Mouse (Mus musculus) midbrain, postnatal 0 days (tissue): ENCODE measurements around the gene Patj. TPM values are rescaled to one million over a fixed set of nuclear protein-coding genes. Genes with fewer than 3 reads are reported as not detected.
"Not testable (repeated sequence)": the region's sequence is repeated elsewhere in the genome, so short reads cannot be mapped to it uniquely, and the experiment has no call there.

ENCODE experiments used
- ATAC-seq: fragments of 200-750 bp; cut with Nextera tagmentation; 2 replicates; pipeline ENCODE4 v1.8.0; 2017; ENCODE audit warnings: moderate number of reproducible peaks, mild to moderate bottlenecking, moderate TSS enrichment, moderate library complexity; ENCODE audit not compliant: low FRiP score
- DNase-seq: peaks from one replicate; pipeline ENCODE4 v3.0.0-alpha.2; 2015; ENCODE audit warnings: low spot score
- H3K27ac ChIP-seq: fragments of 300-500 bp; sonication (generic); 2 replicates; pipeline ENCODE4 v1.5.1; 2014; ENCODE audit warnings: low read depth, mild to moderate bottlenecking, low read length, mixed read lengths
- H3K27me3 ChIP-seq: fragments of 300-500 bp; sonication (generic); 2 replicates; pipeline ENCODE4 v1.6.1; 2014; ENCODE audit warnings: low read length, control low read depth, mixed read lengths; ENCODE audit not compliant: insufficient read depth
- H3K36me3 ChIP-seq: fragments of 300-500 bp; sonication (generic); 2 replicates; pipeline ENCODE4 v1.6.1; 2014; ENCODE audit warnings: low read length, control low read depth, mixed read lengths; ENCODE audit not compliant: insufficient read depth
- H3K4me1 ChIP-seq: fragments of 300-500 bp; sonication (generic); 2 replicates; pipeline ENCODE4 v1.6.1; 2014; ENCODE audit warnings: mild to moderate bottlenecking, control low read depth, antibody characterized with exemption, low read length, mixed read lengths; ENCODE audit not compliant: insufficient read depth
- H3K4me2 ChIP-seq: fragments of 300-500 bp; sonication (generic); 2 replicates; pipeline ENCODE4 v1.6.1; 2014; ENCODE audit warnings: low read depth, mild to moderate bottlenecking, low read length, mixed read lengths; ENCODE audit not compliant: poor library complexity, severe bottlenecking
- H3K4me3 ChIP-seq: fragments of 300-500 bp; sonication (generic); 2 replicates; pipeline ENCODE4 v1.5.1; 2014; ENCODE audit warnings: low read depth, mild to moderate bottlenecking, low read length, moderate library complexity
- H3K9ac ChIP-seq: fragments of 300-500 bp; sonication (generic); replicated peaks from 2 replicates; pipeline ENCODE4 v1.6.1; 2014; ENCODE audit warnings: mild to moderate bottlenecking, low read length, moderate library complexity, mixed read lengths; ENCODE audit not compliant: poor library complexity, severe bottlenecking
- H3K9me3 ChIP-seq: fragments of 300-500 bp; sonication (generic); 2 replicates; pipeline ENCODE4 v1.6.1; 2016; ENCODE audit warnings: low read length, control low read depth
- CTCF ChIP-seq: IDR thresholded peaks from 2 replicates; pipeline ENCODE4 v1.5.1; 2016; ENCODE audit warnings: antibody characterized with exemption, mild to moderate bottlenecking
- WGBS: fragments of 180-500 bp; shearing (Covaris S2); extraction: QIAGEN DNeasy Blood & Tissue Kit; methylation state at CpG from one replicate; pipeline ENCODE4 v1.1.7; 2014; 5-methylcytosine and 5-hydroxymethylcytosine counted together
- polyA plus RNA-seq: library from polyadenylated mRNA; unstranded; fragments of >200 nt; fragmentation: Nextera tagmentation; extraction: Ambion mirVana; gene quantifications from 2 replicates; pipeline ENCODE4 v1.2.1, GENCODE M21; 2015
- total RNA-seq: library from RNA; depleted of rRNA; stranded (reverse); fragments of >200 nt; gene quantifications from 2 replicates; pipeline ENCODE4 v1.2.3, GENCODE M21; 2014

Patj gene
- total and polyA plus RNA-seq, 2 experiments from 2014 or later = 6.9 to 16.9 TPM

- Histone ChIP-seq H3K4me1 (no peaks in the 10 kb centered on the region), H3K36me3 (no peaks in the 10 kb centered on the region), H3K27me3 (no peaks in the 10 kb centered on the region), H3K9me3 (no peaks in the 10 kb centered on the region), H3K27ac (no peak overlapping the region), H3K9ac (no peak overlapping the region), H3K4me2 (no peak overlapping the region), H3K4me3 (no peak overlapping the region)
- 60% methylated on average over 9 of the region's 9 CpGs for WGBS
- ATAC-seq (no peak), DNase-seq (peak; percentile 19)
- no peak for TF ChIP-seq CTCF
These were observed 225.6 kb downstream of the Patj start for GRCm38 (mm10) chr4:98620986-98621784.

GRCm38 (mm10) chr4:98622180-98622579 lies 226.6 kb downstream of the Patj start:
- ATAC-seq = no peak
- H3K27me3 ChIP-seq = no peaks in the 10 kb centered on the region
- no peaks in the 10 kb centered on the region for H3K36me3 ChIP-seq
- H3K9me3 ChIP-seq = no peaks in the 10 kb centered on the region
- no peak overlapping the region for H3K4me3 ChIP-seq
- DNase-seq = no peak
- no peak for TF ChIP-seq CTCF
- H3K9ac ChIP-seq = no peak overlapping the region
- WGBS = 85% methylated on average over 1 of the region's 1 CpGs
- no peak overlapping the region for H3K4me2 ChIP-seq
- no peak overlapping the region for H3K27ac ChIP-seq
- H3K4me1 ChIP-seq = no peaks in the 10 kb centered on the region

DNA sequence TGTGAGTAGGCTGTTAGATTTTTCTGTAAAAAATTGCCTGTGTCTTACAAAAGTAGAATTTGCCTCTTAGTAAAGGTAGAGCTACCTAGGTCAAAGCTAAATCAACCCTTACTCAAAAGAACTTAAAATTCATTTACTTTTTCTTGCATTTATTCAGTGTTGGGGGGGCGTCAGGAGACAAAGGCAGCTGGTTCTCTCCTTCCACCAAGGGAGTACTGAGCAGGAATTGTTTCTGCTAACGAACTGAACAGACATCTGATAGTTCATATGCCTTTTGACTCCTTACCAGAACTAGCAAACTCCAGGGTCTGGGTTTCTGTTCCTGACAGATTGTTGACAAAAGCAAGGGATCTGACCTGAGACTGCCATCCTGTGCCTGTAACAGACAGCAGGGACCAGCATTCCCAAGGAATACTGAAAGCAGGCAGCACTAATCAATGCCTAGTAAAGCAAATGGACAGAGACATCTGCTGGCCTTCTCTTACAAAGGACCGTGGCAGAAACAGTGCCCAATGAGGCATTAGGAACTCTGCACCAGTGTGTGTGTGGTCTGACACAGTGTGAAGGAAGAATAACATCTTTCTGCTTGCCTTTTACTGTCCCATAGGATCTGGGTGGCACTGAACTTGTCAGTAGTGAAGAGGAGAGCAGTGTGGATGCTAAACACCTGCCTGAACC lies 227.6 kb downstream of the Patj start:
- DNase-seq = peak; percentile 72

DNA sequence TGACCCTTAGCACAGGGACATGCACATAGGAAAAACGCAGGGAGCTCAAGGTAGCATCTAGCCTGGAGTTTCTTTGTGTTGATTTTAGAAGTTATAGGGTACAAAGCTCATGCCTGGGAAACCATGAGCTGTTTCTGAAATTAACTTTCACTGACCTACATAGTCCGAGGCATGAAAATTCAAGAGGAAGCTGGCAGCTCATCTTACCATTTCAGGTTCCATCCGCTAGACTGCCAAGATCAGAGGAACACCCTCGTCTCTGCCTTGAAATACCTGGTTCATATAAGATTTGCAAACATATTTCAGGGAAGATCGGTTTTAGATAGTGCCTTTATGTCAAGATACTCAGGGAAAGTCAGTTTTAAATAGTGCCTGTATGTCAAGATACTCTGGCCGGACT lies 232.7 kb downstream of the Patj start:
- Histone ChIP-seq H3K4me2 (no peak overlapping the region), H3K9me3 (no peaks in the 10 kb centered on the region), H3K4me1 (no peaks in the 10 kb centered on the region), H3K4me3 (no peak overlapping the region), H3K27me3 (no peaks in the 10 kb centered on the region), H3K9ac (no peak overlapping the region), H3K27ac (no peak overlapping the region), H3K36me3 (no peaks in the 10 kb centered on the region)
- ATAC-seq = no peak
- no peak for TF ChIP-seq CTCF
- no peak for DNase-seq
- WGBS = 89% methylated on average over 6 of the region's 6 CpGs

More for the DNA sequence above, 227.6 kb downstream of the Patj start:
- H3K9me3 ChIP-seq = no peaks in the 10 kb centered on the region
- peak; percentile 41 for TF ChIP-seq CTCF
- H3K27me3 ChIP-seq = no peaks in the 10 kb centered on the region
- no peak; the same call in 1 of the 2 replicates for ATAC-seq
- H3K27ac ChIP-seq = no peak overlapping the region
- no peak overlapping the region for H3K9ac ChIP-seq
- no peaks in the 10 kb centered on the region for H3K36me3 ChIP-seq
- no peaks in the 10 kb centered on the region for H3K4me1 ChIP-seq
- no peak overlapping the region for H3K4me3 ChIP-seq
- 42% methylated on average over 3 of the region's 3 CpGs for WGBS
- no peak overlapping the region for H3K4me2 ChIP-seq

GRCm38 (mm10) chr4:98629217-98629616 lies 233.6 kb downstream of the Patj start:
- not testable (repeated sequence) for H3K4me2 ChIP-seq, H3K9me3 ChIP-seq, H3K36me3 ChIP-seq, DNase-seq, H3K9ac ChIP-seq, H3K4me1 ChIP-seq, ATAC-seq, H3K27me3 ChIP-seq, H3K27ac ChIP-seq, H3K4me3 ChIP-seq

GRCm38 (mm10) chr4:98635140-98635837 lies 239.7 kb downstream of the Patj start:
- no peak overlapping the region for H3K9ac ChIP-seq
- ATAC-seq (no peak), DNase-seq (peak; percentile 41)
- no peaks in the 10 kb centered on the region for H3K36me3 ChIP-seq
- no peak overlapping the region for H3K4me3 ChIP-seq
- H3K27me3 ChIP-seq = no peaks in the 10 kb centered on the region
- H3K4me2 ChIP-seq = no peak overlapping the region
- no peaks in the 10 kb centered on the region for H3K4me1 ChIP-seq
- no peak overlapping the region for H3K27ac ChIP-seq
- no peaks in the 10 kb centered on the region for H3K9me3 ChIP-seq
- WGBS = 86% methylated on average over 18 of the region's 18 CpGs
- TF ChIP-seq CTCF = no peak
